Mouse (Mus musculus): ENCODE measurements around the gene Fcgrt. TPM values are rescaled to one million over a fixed set of nuclear protein-coding genes. Genes with fewer than 3 reads are reported as not detected.

Gene Fcgrt
- polyA plus RNA-seq, 1 experiment from 2014 or later = 43.6 TPM

- Histone ChIP-seq H3K4me2 (peak within 1 kb of the TSS; percentile 94), H3K27me3 (no peaks in the 10 kb centered on the region), H3K9ac (peak within 1 kb of the TSS; percentile 67), H3K27ac (replicated peaks) (peak within 1 kb of the TSS; percentile 91), H3K36me3 (replicated peaks) (peaks cover 32% of the 10 kb centered on the region), H3K4me3 (replicated peaks) (peak within 1 kb of the TSS; percentile 75), H3K4me1 (replicated peaks) (peaks cover 51% of the 10 kb centered on the region), H3K9me3 (replicated peaks) (no peaks in the 10 kb centered on the region)
- 0% methylated on average over 6 of the region's 18 CpGs for whole genome bisulfite sequencing (ENCODE audit: insufficient replicate concordance)
- ATAC-seq (ENCODE audit: insufficient read depth) = peak; percentile 29
Observed at GRCm38 (mm10) chr7:45052862-45053116, 50.9 kb downstream of the Fcgrt start, which contains the start of gene Prr12. Prr12 (minus strand) TSS chr7:45052881.

- Histone ChIP-seq H3K9ac (peak overlapping the region; percentile 67), H3K4me3 (replicated peaks) (peak overlapping the region; percentile 75), H3K27ac (replicated peaks) (peak overlapping the region; percentile 91), H3K9me3 (replicated peaks) (no peaks in the 10 kb centered on the region), H3K4me2 (peak overlapping the region; percentile 94), H3K36me3 (replicated peaks) (peaks cover 37% of the 10 kb centered on the region), H3K27me3 (no peaks in the 10 kb centered on the region), H3K4me1 (replicated peaks) (peaks cover 51% of the 10 kb centered on the region)
- ATAC-seq (ENCODE audit: insufficient read depth) = no peak
- WGBS (ENCODE audit: insufficient replicate concordance) = under 1% methylated on average over 38 of the region's 38 CpGs
Observed at GRCm38 (mm10) chr7:45052181-45052861, 51.3 kb downstream of the Fcgrt start.

- Histone ChIP-seq H3K4me3 (replicated peaks) (peak overlapping the region; percentile 75), H3K4me1 (replicated peaks) (peaks cover 51% of the 10 kb centered on the region), H3K27me3 (no peaks in the 10 kb centered on the region), H3K9ac (peak overlapping the region; percentile 67), H3K36me3 (replicated peaks) (peaks cover 44% of the 10 kb centered on the region), H3K9me3 (replicated peaks) (no peaks in the 10 kb centered on the region), H3K4me2 (peak overlapping the region; percentile 94), H3K27ac (replicated peaks) (peak overlapping the region; percentile 91; the same call in 1 of the 2 replicates)
- no peak for ATAC-seq (ENCODE audit: insufficient read depth)
- WGBS (ENCODE audit: insufficient replicate concordance) = 11% methylated on average over 13 of the region's 13 CpGs
Observed at GRCm38 (mm10) chr7:45051601-45051974, 52.1 kb downstream of the Fcgrt start.

DNA sequence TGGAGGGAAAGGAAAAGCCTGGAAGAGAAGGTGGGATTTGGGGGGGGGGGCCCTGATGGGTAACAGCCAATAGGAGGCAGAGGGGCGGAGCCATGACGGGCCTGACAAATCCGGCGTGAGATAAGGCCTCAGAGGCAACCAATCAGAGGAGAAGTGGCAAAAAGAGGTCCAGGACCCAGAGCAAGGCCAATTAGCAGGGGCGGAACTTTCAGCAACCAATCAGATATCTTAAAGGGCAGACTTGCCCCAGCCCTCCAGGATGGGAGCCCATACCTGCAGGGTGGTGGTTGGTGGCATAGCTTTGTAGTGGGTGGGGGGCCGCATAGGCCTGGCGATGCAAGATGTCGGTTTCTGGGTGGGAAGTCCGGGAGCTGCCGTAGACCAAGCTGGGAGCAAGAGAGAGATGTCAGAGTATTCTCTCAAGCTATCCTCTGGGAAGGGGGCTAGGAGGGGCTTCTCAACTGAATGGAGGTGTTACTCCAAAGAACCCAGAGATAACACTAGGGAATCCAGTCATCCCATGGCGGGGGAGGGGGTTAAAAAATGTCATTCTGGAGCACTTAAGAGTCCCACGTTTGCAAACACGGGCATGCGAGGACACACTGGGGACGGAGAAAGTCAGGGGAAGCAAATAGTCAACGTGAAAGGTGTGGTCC lies 52.6 kb downstream of the Fcgrt start:
- Histone ChIP-seq H3K27ac (replicated peaks) (peak overlapping the region; percentile 9; the same call in 1 of the 2 replicates), H3K36me3 (replicated peaks) (peaks cover 49% of the 10 kb centered on the region), H3K9ac (no peak overlapping the region), H3K27me3 (no peaks in the 10 kb centered on the region), H3K4me2 (peak overlapping the region; percentile 94), H3K4me3 (replicated peaks) (peak overlapping the region; percentile 75), H3K4me1 (replicated peaks) (peaks cover 51% of the 10 kb centered on the region), H3K9me3 (replicated peaks) (no peaks in the 10 kb centered on the region)
- ATAC-seq (ENCODE audit: insufficient read depth) = no peak
- 23% methylated on average over 16 of the region's 16 CpGs for WGBS (ENCODE audit: insufficient replicate concordance)

DNA sequence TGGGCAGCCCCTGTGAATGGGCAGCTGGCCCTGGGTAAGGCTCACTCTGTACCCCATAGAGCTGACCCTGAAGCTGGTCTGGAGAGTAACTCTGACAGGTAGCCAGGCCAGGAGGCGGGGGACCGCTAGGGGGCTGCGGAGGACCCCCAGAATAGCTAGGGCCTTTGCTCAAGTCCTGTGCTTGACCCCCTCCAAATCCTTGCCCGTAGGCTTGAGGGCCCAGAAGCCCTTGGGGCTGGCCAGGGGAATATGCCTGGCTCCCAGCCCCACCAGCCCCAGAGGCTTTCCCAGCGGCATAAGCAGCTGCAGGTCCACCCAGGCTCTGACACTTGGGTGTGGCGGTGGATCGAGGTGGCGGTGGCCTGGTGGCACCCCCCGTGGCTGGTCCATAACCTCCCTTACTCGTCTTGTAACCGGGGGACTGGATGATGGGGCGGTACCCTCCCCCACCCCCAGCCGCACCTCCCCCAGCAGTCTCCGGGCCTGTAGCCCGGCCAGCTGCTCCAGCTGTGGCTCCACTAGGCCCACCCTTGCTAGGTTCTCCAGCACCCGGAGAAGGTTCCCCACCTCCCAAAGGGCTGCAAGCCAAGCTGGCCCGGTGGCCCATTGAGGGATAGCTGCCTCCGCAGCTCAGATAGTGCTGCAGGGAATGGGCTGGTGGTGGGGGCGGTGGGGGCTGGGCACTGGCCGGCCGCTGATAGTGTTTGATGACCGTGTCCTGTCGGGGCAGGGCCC lies 54.6 kb downstream of the Fcgrt start:
- 82% methylated on average over 23 of the region's 23 CpGs for WGBS (ENCODE audit: insufficient replicate concordance)
- H3K27me3 ChIP-seq = no peaks in the 10 kb centered on the region
- no peak overlapping the region for H3K4me2 ChIP-seq
- H3K36me3 ChIP-seq (replicated peaks) = peaks cover 68% of the 10 kb centered on the region
- no peak overlapping the region for H3K4me3 ChIP-seq (replicated peaks)
- H3K9ac ChIP-seq = no peak overlapping the region
- no peaks in the 10 kb centered on the region for H3K9me3 ChIP-seq (replicated peaks)
- peaks cover 41% of the 10 kb centered on the region for H3K4me1 ChIP-seq (replicated peaks)
- no peak overlapping the region for H3K27ac ChIP-seq (replicated peaks)
- ATAC-seq (ENCODE audit: insufficient read depth) = no peak

DNA sequence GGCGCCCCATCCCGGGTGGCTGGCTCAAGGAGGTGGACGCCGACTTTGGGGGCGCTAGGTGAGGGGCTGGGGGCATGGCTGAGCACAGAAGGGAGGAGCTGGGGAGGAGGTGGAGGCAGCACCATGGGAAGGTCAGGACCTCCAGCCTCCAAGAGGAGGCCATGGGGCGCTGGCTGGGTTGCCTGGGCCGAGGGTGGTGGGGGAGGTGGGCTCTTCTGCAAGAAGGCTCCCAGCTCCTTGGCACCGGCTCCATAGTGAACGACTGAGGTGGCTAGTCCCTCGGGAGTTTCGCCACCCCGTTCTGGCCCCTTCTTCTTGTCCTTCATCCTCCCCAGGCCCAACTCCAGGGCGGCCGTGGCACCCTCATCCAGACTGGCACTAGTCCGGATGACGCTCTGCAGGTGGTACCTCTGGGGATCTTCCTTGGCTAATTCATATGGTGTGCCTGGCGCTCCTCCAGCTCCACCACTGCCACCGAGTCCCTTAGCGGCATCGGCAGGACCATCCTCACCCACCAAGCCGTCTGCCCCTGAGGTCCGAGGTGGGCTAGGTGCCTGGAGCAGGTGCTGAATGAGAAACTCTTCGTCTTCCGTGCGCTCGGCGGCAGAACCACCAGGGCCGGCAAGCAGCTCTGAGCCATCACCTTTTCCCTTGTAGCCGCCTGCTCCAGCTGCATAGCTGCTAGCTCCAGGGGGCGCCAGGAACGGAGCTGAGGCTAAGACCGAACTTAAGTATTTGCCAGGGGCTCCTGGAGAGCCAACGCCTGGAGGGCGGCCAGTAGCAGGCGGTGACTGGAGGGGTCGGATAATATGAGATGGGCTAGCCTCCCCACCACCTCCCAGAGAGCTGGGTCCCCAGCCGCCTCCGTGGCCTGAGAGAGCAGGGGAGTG lies 55.4 kb downstream of the Fcgrt start:
- ATAC-seq (ENCODE audit: insufficient read depth) = no peak
- H3K9ac ChIP-seq = no peak overlapping the region
- H3K36me3 ChIP-seq (replicated peaks) = peaks cover 76% of the 10 kb centered on the region
- H3K27ac ChIP-seq (replicated peaks) = no peak overlapping the region
- H3K4me2 ChIP-seq = no peak overlapping the region
- no peak overlapping the region for H3K4me3 ChIP-seq (replicated peaks)
- no peaks in the 10 kb centered on the region for H3K27me3 ChIP-seq
- H3K9me3 ChIP-seq (replicated peaks) = no peaks in the 10 kb centered on the region
- peaks cover 33% of the 10 kb centered on the region for H3K4me1 ChIP-seq (replicated peaks)
- 86% methylated on average over 38 of the region's 38 CpGs for WGBS (ENCODE audit: insufficient replicate concordance)

DNA sequence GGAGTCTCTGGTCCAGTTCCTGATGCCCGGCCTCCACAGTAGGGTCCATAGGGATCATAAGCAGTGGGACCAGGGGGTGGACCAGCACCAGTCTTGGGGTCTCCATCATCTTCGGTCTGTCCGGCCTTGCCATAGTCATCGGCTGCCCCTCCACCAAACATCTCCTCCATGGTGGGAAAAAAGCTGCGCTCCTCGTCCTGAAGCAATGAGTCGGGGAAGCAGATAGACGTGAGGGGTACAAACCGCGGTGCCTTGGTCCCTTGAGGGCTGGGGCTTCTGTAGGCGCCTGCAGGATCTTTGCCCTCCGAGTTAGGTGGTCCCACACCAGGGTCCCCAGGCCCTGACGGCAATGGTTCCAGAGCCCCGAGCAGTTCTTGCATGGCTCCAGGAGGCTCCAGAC lies 56.2 kb downstream of the Fcgrt start:
- H3K36me3 ChIP-seq (replicated peaks) = peaks cover 84% of the 10 kb centered on the region

DNA sequence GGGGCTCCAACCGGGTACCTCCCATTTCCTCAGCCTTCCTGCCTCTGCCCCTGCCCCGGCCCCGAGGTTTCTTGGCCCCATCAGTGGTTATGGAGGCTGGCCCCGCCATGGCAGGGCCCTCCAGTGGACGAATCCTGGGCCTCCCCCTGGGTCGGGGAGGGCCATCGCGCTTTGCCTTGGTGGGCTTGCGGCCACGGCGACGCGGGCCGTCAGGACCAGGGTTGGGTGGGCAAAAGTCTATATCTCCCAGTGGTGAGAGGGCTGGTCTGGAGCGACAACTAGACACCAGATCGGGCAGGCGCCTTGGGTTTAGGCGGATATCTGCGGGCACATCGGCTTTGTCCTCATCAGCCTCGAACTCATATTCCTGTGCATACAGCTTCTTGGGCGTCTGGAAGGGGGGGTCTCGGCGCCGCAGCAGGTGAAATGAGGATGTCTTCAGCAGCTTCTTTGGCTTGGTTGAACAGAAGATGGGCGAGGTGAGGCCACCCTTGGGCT lies 56.7 kb downstream of the Fcgrt start:
- 88% methylated on average over 26 of the region's 26 CpGs for WGBS (ENCODE audit: insufficient replicate concordance)
- Histone ChIP-seq H3K4me2 (no peak overlapping the region), H3K27ac (replicated peaks) (no peak overlapping the region), H3K36me3 (replicated peaks) (peaks cover 90% of the 10 kb centered on the region), H3K27me3 (no peaks in the 10 kb centered on the region), H3K4me3 (replicated peaks) (no peak overlapping the region), H3K4me1 (replicated peaks) (peaks cover 20% of the 10 kb centered on the region), H3K9me3 (replicated peaks) (no peaks in the 10 kb centered on the region), H3K9ac (no peak overlapping the region)
- ATAC-seq (ENCODE audit: insufficient read depth) = no peak

More for the DNA sequence above, 56.2 kb downstream of the Fcgrt start:
- Histone ChIP-seq H3K9ac (no peak overlapping the region), H3K27ac (replicated peaks) (no peak overlapping the region), H3K4me3 (replicated peaks) (no peak overlapping the region), H3K4me1 (replicated peaks) (peaks cover 25% of the 10 kb centered on the region), H3K4me2 (no peak overlapping the region), H3K9me3 (replicated peaks) (no peaks in the 10 kb centered on the region), H3K27me3 (no peaks in the 10 kb centered on the region)
- ATAC-seq (ENCODE audit: insufficient read depth) = no peak
- WGBS (ENCODE audit: insufficient replicate concordance) = 90% methylated on average over 14 of the region's 14 CpGs

GRCm38 (mm10) chr7:45045741-45046140 lies 57.9 kb downstream of the Fcgrt start:
- Histone ChIP-seq H3K36me3 (replicated peaks) (peaks cover 97% of the 10 kb centered on the region), H3K4me1 (replicated peaks) (peaks cover 8% of the 10 kb centered on the region), H3K4me3 (replicated peaks) (no peak overlapping the region), H3K9ac (no peak overlapping the region), H3K9me3 (replicated peaks) (no peaks in the 10 kb centered on the region), H3K27me3 (no peaks in the 10 kb centered on the region), H3K27ac (replicated peaks) (no peak overlapping the region), H3K4me2 (no peak overlapping the region)
- ATAC-seq (ENCODE audit: insufficient read depth) = no peak
- 89% methylated on average over 22 of the region's 22 CpGs for WGBS (ENCODE audit: insufficient replicate concordance)

GRCm38 (mm10) chr7:45043307-45043706 lies 60.3 kb downstream of the Fcgrt start:
- H3K4me2 ChIP-seq = no peak overlapping the region
- 91% methylated on average over 14 of the region's 14 CpGs for WGBS (ENCODE audit: insufficient replicate concordance)
- no peak for ATAC-seq (ENCODE audit: insufficient read depth)
- H3K4me1 ChIP-seq (replicated peaks) = 0 out of 2 replicates have a peak, but pooled peaks cover under 1% of the 10 kb centered on the region
- H3K4me3 ChIP-seq (replicated peaks) = no peak overlapping the region
- no peak overlapping the region for H3K27ac ChIP-seq (replicated peaks)
- peaks cover 97% of the 10 kb centered on the region for H3K36me3 ChIP-seq (replicated peaks)
- no peak overlapping the region for H3K9ac ChIP-seq
- no peaks in the 10 kb centered on the region for H3K27me3 ChIP-seq
- H3K9me3 ChIP-seq (replicated peaks) = no peaks in the 10 kb centered on the region

Measured in liver, embryonic 15.5 days (tissue).